Mouse (Mus musculus) neural tube, embryonic 11.5 days (tissue): Measurements from ENCODE around the gene Olfr1413. TPM values are rescaled to one million over a fixed set of nuclear protein-coding genes. Genes with fewer than 3 reads are reported as not detected.

Experiments
- polyA plus RNA-seq: library from polyadenylated mRNA; unstranded; fragments of >200 nt; fragmentation: Nextera tagmentation; extraction: Ambion mirVana; gene quantifications from 2 replicates; pipeline ENCODE4 v1.2.1, GENCODE M21; 2014

Gene Olfr1413
- polyA plus RNA-seq, 1 experiment from 2014 or later, result not detected

Other genes with a start within 250 kb of the Olfr1413 start
- gene Ndufa10, start 97.5 kb upstream of the Olfr1413 start, polyA plus RNA-seq, result 296 TPM in 2 replicates
- not detected in 2 replicates for gene Olfr1416, start 86.2 kb upstream of the Olfr1413 start, polyA plus RNA-seq
- not detected in 2 replicates for gene Olfr1415, start 75.2 kb upstream of the Olfr1413 start, polyA plus RNA-seq
- gene Olfr1414, start 52.7 kb upstream of the Olfr1413 start, polyA plus RNA-seq, result not detected in 2 replicates
- not detected in 2 replicates for gene Olfr1412, start 14.5 kb downstream of the Olfr1413 start, polyA plus RNA-seq
- gene Olfr1411, start 23.1 kb downstream of the Olfr1413 start, polyA plus RNA-seq, result not detected in 2 replicates
- gene Olfr1410, start 34.5 kb downstream of the Olfr1413 start, polyA plus RNA-seq, result not detected in 2 replicates
- not detected in 2 replicates for gene Olfr12, start 46.5 kb downstream of the Olfr1413 start, polyA plus RNA-seq
- gene Cops9, start 70.7 kb downstream of the Olfr1413 start, polyA plus RNA-seq, result 408 and 434 TPM in 2 replicates
- gene Otos, start 77.5 kb downstream of the Olfr1413 start, polyA plus RNA-seq, result 0.08 and 0.62 TPM in 2 replicates